Mouse (Mus musculus) lung, adult 2 months (tissue): ENCODE measurements around the gene Tatdn3. TPM values are rescaled to one million over a fixed set of nuclear protein-coding genes. Genes with fewer than 3 reads are reported as not detected.

ENCODE experiments used
- DNase-seq: peaks from one replicate; pipeline ENCODE4 v3.0.0; 2022
- H3K4me1 ChIP-seq: fragments of 200-500 bp; 2 replicates; pipeline ENCODE4 v1.6.1; 2011; ENCODE audit warnings: low read length; ENCODE audit not compliant: control insufficient read depth, insufficient read depth
- H3K4me3 ChIP-seq: fragments of 200-500 bp; replicated peaks from 2 replicates; pipeline ENCODE3; 2011; ENCODE audit warnings: low read depth, mild to moderate bottlenecking, control low read depth, low read length; ENCODE audit errors: extremely low read depth
- CTCF ChIP-seq: fragments of 200-500 bp; IDR thresholded peaks from 2 replicates; pipeline ENCODE4 v1.5.1; 2011; ENCODE audit warnings: mild to moderate bottlenecking, low read length, control low read depth; ENCODE audit not compliant: insufficient read depth
- POLR2A ChIP-seq: fragments of 200-500 bp; IDR thresholded peaks from 2 replicates; pipeline ENCODE4 v1.6.1; 2011; ENCODE audit warnings: low read depth, mild to moderate bottlenecking, control low read depth, low read length, borderline replicate concordance; ENCODE audit errors: extremely low read depth
- WGBS: fragments of 180-500 bp; shearing (Covaris S2); methylation state at CpG from one replicate; pipeline ENCODE4 v1.1.7; 2018; 5-methylcytosine and 5-hydroxymethylcytosine counted together
- polyA plus RNA-seq: library from polyadenylated mRNA; depleted of rRNA; stranded (reverse); fragments of >200 nt; gene quantifications from 2 replicates; pipeline ENCODE4 v1.2.3, GENCODE M21; 2012

The Tatdn3 gene
- polyA plus RNA-seq, 1 experiment, result 6.8 TPM

- TF ChIP-seq POLR2A (no peak), CTCF (peak; percentile 53)
- H3K4me1 ChIP-seq, result no peaks in the 10 kb centered on the region
- no peak overlapping the region for H3K4me3 ChIP-seq
- 65% methylated on average over 5 of the region's 5 CpGs for WGBS
- peak; percentile 47 for DNase-seq
Measured at GRCm38 (mm10) chr1:191084951-191085559, 22.3 kb upstream of the Tatdn3 start.

DNA sequence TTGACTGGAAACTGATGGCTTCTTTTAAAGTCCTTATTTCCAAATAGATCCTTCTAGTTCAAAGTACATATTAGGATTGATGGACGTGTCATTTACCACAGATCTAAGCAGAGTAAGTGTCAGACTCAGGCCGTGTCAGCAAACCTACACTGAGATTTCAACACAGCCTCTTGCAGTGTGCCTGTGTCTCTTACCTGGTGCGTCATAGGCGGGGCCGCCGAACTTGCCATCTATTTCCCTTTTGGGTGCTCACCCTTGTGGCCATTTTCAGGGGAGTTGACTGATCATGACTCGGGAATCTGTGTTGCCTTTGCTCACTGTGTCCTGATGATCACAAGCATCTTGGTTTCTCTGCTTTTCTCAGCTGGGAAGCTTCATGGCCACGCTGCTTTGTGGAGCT is 20.5 kb upstream of the Tatdn3 start:
- no peak for DNase-seq
- WGBS, result 79% methylated on average over 8 of the region's 8 CpGs
- no peaks in the 10 kb centered on the region for H3K4me1 ChIP-seq
- H3K4me3 ChIP-seq, result no peak overlapping the region
- TF ChIP-seq CTCF, result no peak
- no peak for TF ChIP-seq POLR2A

GRCm38 (mm10) chr1:191075199-191075883 is 12.6 kb upstream of the Tatdn3 start:
- peak; percentile 54 for DNase-seq
- Histone ChIP-seq H3K4me1 (0 out of 2 replicates have a peak, but pooled peaks cover 3% of the 10 kb centered on the region), H3K4me3 (peak overlapping the region; percentile 40)
- TF ChIP-seq POLR2A (peak; percentile 62; the same call in 1 of the 2 replicates), CTCF (peak; percentile 67)
- WGBS, result 18% methylated on average over 10 of the region's 10 CpGs

DNA sequence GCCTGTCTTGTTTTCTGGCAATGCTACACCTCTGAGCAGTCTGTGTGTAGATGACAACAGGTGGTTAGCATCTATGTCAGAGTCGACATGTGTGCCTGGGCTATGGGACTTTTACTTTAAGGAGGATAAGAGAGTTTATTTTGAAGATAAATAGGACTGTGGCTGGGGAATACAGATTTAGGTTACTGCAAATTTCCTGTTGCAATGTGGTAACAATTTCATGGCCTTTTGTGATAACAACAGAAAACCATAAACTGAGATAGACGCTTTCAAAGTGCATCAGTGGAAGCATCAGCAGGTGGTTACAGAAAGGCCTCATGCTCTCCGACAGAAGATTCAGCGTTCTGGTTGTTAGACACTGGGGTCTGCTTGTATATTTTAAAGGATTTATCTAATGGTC is 10.8 kb upstream of the Tatdn3 start:
- WGBS, result 78% methylated on average over 4 of the region's 4 CpGs
- no peak for TF ChIP-seq CTCF
- no peak for TF ChIP-seq POLR2A
- no peak overlapping the region for H3K4me3 ChIP-seq
- DNase-seq, result no peak
- H3K4me1 ChIP-seq, result 0 out of 2 replicates have a peak, but pooled peaks cover 3% of the 10 kb centered on the region

DNA sequence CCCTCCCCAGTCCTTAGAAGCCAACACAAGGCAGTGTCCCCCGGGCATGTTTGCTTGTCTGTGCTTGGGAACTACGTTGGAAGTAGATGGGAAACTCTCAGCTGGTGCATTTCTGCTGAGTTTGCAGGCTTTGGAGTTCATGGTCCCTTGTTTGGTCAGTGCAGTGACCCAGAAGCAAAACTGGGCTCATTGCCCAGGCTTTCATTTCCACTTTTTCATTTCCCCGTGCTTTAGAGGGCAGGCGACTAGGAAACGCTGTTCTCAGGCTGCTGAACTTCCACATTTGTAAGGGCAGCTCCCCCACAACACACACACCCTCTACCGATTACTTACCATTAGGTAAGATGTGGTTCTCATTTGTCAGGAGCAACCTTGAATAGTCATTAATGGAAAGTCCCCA is 10.3 kb upstream of the Tatdn3 start:
- 39% methylated on average over 6 of the region's 6 CpGs for WGBS
- Histone ChIP-seq H3K4me1 (0 out of 2 replicates have a peak, but pooled peaks cover 3% of the 10 kb centered on the region), H3K4me3 (no peak overlapping the region)
- TF ChIP-seq CTCF (no peak), POLR2A (no peak)
- no peak for DNase-seq

- no peak for DNase-seq
- no peak for TF ChIP-seq POLR2A
- no peak for TF ChIP-seq CTCF
- 88% methylated on average over 16 of the region's 16 CpGs for WGBS
- Histone ChIP-seq H3K4me1 (0 out of 2 replicates have a peak, but pooled peaks cover 3% of the 10 kb centered on the region), H3K4me3 (no peak overlapping the region)
Measured at GRCm38 (mm10) chr1:191072329-191072913, 9.7 kb upstream of the Tatdn3 start.

- TF ChIP-seq POLR2A (no peak), CTCF (no peak)
- H3K4me1 ChIP-seq, result 0 out of 2 replicates have a peak, but pooled peaks cover 3% of the 10 kb centered on the region
Measured at GRCm38 (mm10) chr1:191071613-191072012, 8.9 kb upstream of the Tatdn3 start.

GRCm38 (mm10) chr1:191070259-191070658 is 7.5 kb upstream of the Tatdn3 start:
- TF ChIP-seq POLR2A (no peak), CTCF (no peak)
- no peak overlapping the region for H3K4me3 ChIP-seq
- H3K4me1 ChIP-seq, result 0 out of 2 replicates have a peak, but pooled peaks cover 2% of the 10 kb centered on the region
- 87% methylated on average over 4 of the region's 4 CpGs for WGBS
- no peak for DNase-seq

More at GRCm38 (mm10) chr1:191071613-191072012, 8.9 kb upstream of the Tatdn3 start:
- no peak for DNase-seq
- WGBS, result 80% methylated on average over 6 of the region's 6 CpGs
- no peak overlapping the region for H3K4me3 ChIP-seq

GRCm38 (mm10) chr1:191068377-191068776 is 5.6 kb upstream of the Tatdn3 start:
- H3K4me1 ChIP-seq, result no peaks in the 10 kb centered on the region
- TF ChIP-seq POLR2A (no peak), CTCF (no peak)
- H3K4me3 ChIP-seq, result no peak overlapping the region
- 85% methylated on average over 5 of the region's 5 CpGs for WGBS
- no peak for DNase-seq
